Mouse (Mus musculus): Measurements from ENCODE around the gene BC035044.
A peak's percentile ranks its signal among the peaks of the same experiment; 100 is the strongest.
"Not testable (repeated sequence)": the region's sequence is repeated elsewhere in the genome, so short reads cannot be mapped to it uniquely, and the experiment has no call there.

The BC035044 gene

GRCm38 (mm10) chr6:128849902-128850301, 41.0 kb downstream of the BC035044 start:
- peak; percentile 41 to 48 for DNase-seq

- no peak for DNase-seq
These were observed 43.5 kb downstream of the BC035044 start for GRCm38 (mm10) chr6:128847401-128847800.

GRCm38 (mm10) chr6:128845998-128846542, 44.9 kb downstream of the BC035044 start:
- DNase-seq, result no peak

GRCm38 (mm10) chr6:128845319-128845979, 45.5 kb downstream of the BC035044 start:
- peak; percentile 79 to 80 for DNase-seq

- DNase-seq, result no peak
These were observed 46.3 kb downstream of the BC035044 start for GRCm38 (mm10) chr6:128844586-128845080.

GRCm38 (mm10) chr6:128844131-128844530, 46.8 kb downstream of the BC035044 start:
- DNase-seq, result peak in 1 of 2 experiments; percentile 19

- DNase-seq, result peak; percentile 51 to 62
These were observed 47.4 kb downstream of the BC035044 start for GRCm38 (mm10) chr6:128843479-128843992.

- peak; percentile 85 to 94 for DNase-seq
These were observed 47.9 kb downstream of the BC035044 start for GRCm38 (mm10) chr6:128842945-128843478.

- DNase-seq, result no peak
These were observed 48.5 kb downstream of the BC035044 start for GRCm38 (mm10) chr6:128842356-128842944.

GRCm38 (mm10) chr6:128841327-128842089, 49.4 kb downstream of the BC035044 start:
- no peak for DNase-seq

GRCm38 (mm10) chr6:128840669-128841068, 50.3 kb downstream of the BC035044 start:
- not testable (repeated sequence) for DNase-seq

GRCm38 (mm10) chr6:128839921-128840320, 51.0 kb downstream of the BC035044 start:
- DNase-seq, result peak in 1 of 2 experiments; percentile 13

GRCm38 (mm10) chr6:128839266-128839771, 51.6 kb downstream of the BC035044 start:
- DNase-seq, result peak; percentile 85 to 86

- DNase-seq, result peak; percentile 77 to 86
These were observed 52.3 kb downstream of the BC035044 start for GRCm38 (mm10) chr6:128838342-128839265.

- peak in 1 of 2 experiments; percentile 17 for DNase-seq
These were observed 53.2 kb downstream of the BC035044 start for GRCm38 (mm10) chr6:128837454-128838341.

GRCm38 (mm10) chr6:128836955-128837334, 54.0 kb downstream of the BC035044 start:
- no peak for DNase-seq

GRCm38 (mm10) chr6:128836191-128836954, 54.6 kb downstream of the BC035044 start:
- DNase-seq, result no peak

GRCm38 (mm10) chr6:128835571-128835970, 55.4 kb downstream of the BC035044 start:
- no peak for DNase-seq

- no peak for DNase-seq
These were observed 57.9 kb downstream of the BC035044 start for GRCm38 (mm10) chr6:128833046-128833445.
